Mouse (Mus musculus): ENCODE measurements around the gene Hspb9.

DNA sequence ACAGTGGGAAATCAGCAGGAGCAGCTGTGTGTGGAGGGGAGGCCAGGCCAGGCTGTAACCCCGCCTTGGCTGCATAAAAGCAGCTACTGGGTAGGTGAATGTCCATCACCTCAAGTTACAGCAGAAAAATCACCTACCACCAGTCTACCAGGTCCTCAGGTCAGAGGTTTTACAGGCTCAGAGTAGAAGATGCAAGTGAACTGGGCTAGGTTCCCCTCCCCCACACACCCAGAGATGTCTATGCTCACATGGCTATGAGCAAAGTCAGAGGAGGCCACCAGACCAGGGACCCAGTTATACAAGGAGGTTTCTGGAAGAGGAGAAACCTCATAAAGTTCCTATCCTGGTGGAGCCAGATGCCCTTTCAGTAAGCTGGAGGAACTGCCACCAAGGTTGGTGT, 42.6 kb upstream of the Hspb9 start:
- TF ChIP-seq MEF2A (IDR thresholded peaks at IDR 0.05; ENCODE audit: extremely low read depth, insufficient replicate concordance, low read depth, low read length, poor library complexity, severe bottlenecking) (no peak), POLR2A (IDR thresholded peaks at IDR 0.05; ENCODE audit: control insufficient read depth in 1 of 2, insufficient read depth in 1 of 2, low read depth in 1 of 2, low read length in 2 of 2, poor library complexity in 1 of 2) (no peak), MAFK (IDR thresholded peaks at IDR 0.05; ENCODE audit: borderline replicate concordance, low read depth, low read length) (no peak), TAL1 (IDR thresholded peaks at IDR 0.05; ENCODE audit: low read length) (no peak), CTCF (IDR thresholded peaks at IDR 0.05 in 2 of 3, conservative IDR thresholded peaks at IDR 0.05 in 1 of 3; ENCODE audit: control insufficient read depth in 1 of 3, insufficient read depth in 1 of 3, low read depth in 2 of 3, low read length in 3 of 3, poor library complexity in 1 of 3, severe bottlenecking in 1 of 3) (no peak), ZMIZ1 (IDR thresholded peaks at IDR 0.05; ENCODE audit: low read depth, low read length) (no peak), MYC (IDR thresholded peaks at IDR 0.05; ENCODE audit: low read depth, low read length) (no peak), UBTF (IDR thresholded peaks at IDR 0.05; ENCODE audit: borderline replicate concordance, insufficient read depth, low read depth, low read length) (no peak), KAT2A (conservative IDR thresholded peaks at IDR 0.05; ENCODE audit: low read depth, low read length) (no peak)
